Mouse (Mus musculus) heart, postnatal 0 days (tissue): ENCODE results near the gene Ubiad1.

Experiments
- CTCF ChIP-seq: IDR thresholded peaks from 2 replicates; pipeline ENCODE4 v1.5.1; 2016; ENCODE audit warnings: antibody characterized with exemption, control low read depth, low read depth
- EP300 ChIP-seq: IDR thresholded peaks from 2 replicates; pipeline ENCODE4 v1.6.1; 2016; ENCODE audit warnings: antibody characterized with exemption, low read depth

GRCm38 (mm10) chr4:148441931-148442330 is 2.6 kb downstream of the Ubiad1 start:
- no peak for TF ChIP-seq CTCF
- TF ChIP-seq EP300: no peak
